ENCODE assay signal across 28 mouse cellular contexts in genomic region chr13:10068927-10069580, GRCm38 (mm10).
"Had no signal": no experiment of that assay in that cellular context is flagged by ENCODE, and none has a peak within 500 bp of the region (broad histone marks: within the 10 kb centered on the region; RNA-seq: fewer than 3 reads in every experiment).

No protein-coding gene starts in this region.

- DNase-seq: cerebellum, adult 18-20 months; cerebellum, adult 2 months; cerebellum, adult 8-10 months; cerebellum, adult 9-10 months; cerebellum, adult 9-11 months; cerebellum, postnatal 10 days; cerebellum, postnatal 14 days; cerebellum, postnatal 25 days; cerebellum, postnatal 36 days; forebrain, postnatal 0 days; gastrocnemius, adult 2 months; gastrocnemius, postnatal 10 days; gastrocnemius, postnatal 14 days; gastrocnemius, postnatal 25 days; gastrocnemius, postnatal 36 days; heart, adult 18-20 months; heart, adult 2 months had no signal

- H3K27ac ChIP-seq: embryonic facial prominence, embryonic 10.5 days; embryonic facial prominence, embryonic 12.5 days; embryonic facial prominence, embryonic 13.5 days; embryonic facial prominence, embryonic 15.5 days; forebrain, embryonic 10.5 days; forebrain, embryonic 12.5 days; forebrain, embryonic 13.5 days; forebrain, embryonic 15.5 days; gastrocnemius, adult 2 months; heart, adult 2 months had no signal

- H3K9ac ChIP-seq: embryonic facial prominence, embryonic 12.5 days; embryonic facial prominence, embryonic 13.5 days; embryonic facial prominence, embryonic 15.5 days; forebrain, embryonic 12.5 days; forebrain, embryonic 13.5 days; forebrain, embryonic 15.5 days; forebrain, postnatal 0 days had no signal

- H3K36me3 ChIP-seq: embryonic facial prominence, embryonic 10.5 days; embryonic facial prominence, embryonic 12.5 days; embryonic facial prominence, embryonic 13.5 days; embryonic facial prominence, embryonic 15.5 days; forebrain, embryonic 10.5 days; forebrain, embryonic 12.5 days; forebrain, embryonic 15.5 days had no signal

- H3K4me2 ChIP-seq: embryonic facial prominence, embryonic 12.5 days; embryonic facial prominence, embryonic 13.5 days; embryonic facial prominence, embryonic 15.5 days; forebrain, embryonic 12.5 days; forebrain, embryonic 13.5 days; forebrain, embryonic 15.5 days had no signal

- H3K27me3 ChIP-seq: embryonic facial prominence, embryonic 12.5 days; embryonic facial prominence, embryonic 13.5 days; embryonic facial prominence, embryonic 15.5 days; forebrain, embryonic 12.5 days; forebrain, embryonic 13.5 days; forebrain, embryonic 15.5 days had no signal

- H3K4me3 ChIP-seq: embryonic facial prominence, embryonic 10.5 days; embryonic facial prominence, embryonic 12.5 days; embryonic facial prominence, embryonic 13.5 days; embryonic facial prominence, embryonic 15.5 days; erythroblast, embryonic 14.5 days; forebrain, embryonic 10.5 days; forebrain, embryonic 12.5 days; forebrain, embryonic 13.5 days; forebrain, embryonic 15.5 days; gastrocnemius, adult 2 months; heart, adult 2 months had no signal

- ATAC-seq: forebrain, embryonic 13.5 days; forebrain, embryonic 14.5 days; forebrain, embryonic 15.5 days; forebrain, embryonic 16.5 days; forebrain, postnatal 0 days had no signal

- H3K4me1 ChIP-seq: embryonic facial prominence, embryonic 10.5 days; embryonic facial prominence, embryonic 12.5 days; embryonic facial prominence, embryonic 13.5 days; embryonic facial prominence, embryonic 15.5 days; forebrain, embryonic 10.5 days; forebrain, embryonic 12.5 days; forebrain, embryonic 13.5 days; forebrain, embryonic 15.5 days had no signal

- H3K9me3 ChIP-seq: embryonic facial prominence, embryonic 10.5 days; embryonic facial prominence, embryonic 12.5 days; embryonic facial prominence, embryonic 13.5 days; embryonic facial prominence, embryonic 15.5 days; forebrain, embryonic 10.5 days; forebrain, embryonic 12.5 days; forebrain, embryonic 13.5 days; forebrain, embryonic 15.5 days had no signal
